Mouse (Mus musculus): ENCODE measurements around the gene Arsg.

Gene Arsg

DNA sequence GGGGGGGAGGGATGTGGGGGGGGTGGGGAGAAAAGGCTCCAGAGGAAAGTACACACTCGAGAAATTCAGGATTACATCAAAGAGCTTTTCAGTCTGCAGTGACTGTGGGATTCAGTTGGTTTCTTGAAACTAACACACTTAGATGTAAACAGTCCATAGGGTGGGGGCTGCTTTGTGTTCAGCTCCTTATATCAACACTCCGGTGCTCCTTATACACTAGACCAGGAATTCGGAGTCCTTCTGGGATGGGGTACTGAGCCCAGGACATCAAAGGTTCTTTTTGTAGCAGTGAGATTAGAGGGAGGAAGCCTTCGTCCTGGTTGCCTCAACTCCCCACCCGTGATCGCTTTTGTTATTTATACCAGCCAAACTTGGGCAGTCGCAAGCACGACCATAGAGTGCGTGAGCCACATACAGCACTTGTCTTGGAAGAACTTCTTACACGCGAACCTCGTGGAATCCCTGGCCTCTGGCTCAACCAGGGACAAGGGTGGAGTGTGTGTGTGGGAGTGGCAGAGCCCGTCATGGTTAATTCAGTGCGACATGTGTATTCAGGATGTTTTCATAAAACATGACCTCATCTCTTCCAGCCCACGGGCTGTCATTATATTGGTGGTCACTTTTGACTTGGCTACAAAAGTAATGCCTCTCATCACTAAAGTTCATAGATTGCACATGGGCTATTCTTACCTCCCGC lies 73.3 kb downstream of the Arsg start:
- no peak for DNase-seq (ENCODE audit: low spot score)

DNA sequence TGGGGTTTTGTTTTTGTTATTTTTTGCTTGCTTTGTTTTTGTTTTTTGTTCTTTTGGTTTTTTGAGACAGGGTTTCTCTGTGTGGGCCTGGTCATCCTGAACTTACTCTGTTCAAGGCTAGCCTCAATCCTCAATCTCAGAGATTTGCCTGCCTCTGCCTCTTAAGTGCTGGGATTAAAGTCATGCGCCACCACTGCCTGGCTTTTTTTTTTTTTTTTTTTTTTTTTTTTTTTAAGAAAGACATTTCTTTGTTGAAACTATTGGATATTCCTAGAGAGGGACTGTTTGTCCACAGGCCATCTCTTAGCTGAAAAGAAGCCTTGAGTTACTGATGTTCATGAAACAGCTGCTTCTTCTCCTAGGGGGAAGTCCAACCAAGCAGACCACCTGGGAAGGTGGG lies 74.5 kb downstream of the Arsg start:
- no peak for DNase-seq (ENCODE audit: low spot score)

DNA sequence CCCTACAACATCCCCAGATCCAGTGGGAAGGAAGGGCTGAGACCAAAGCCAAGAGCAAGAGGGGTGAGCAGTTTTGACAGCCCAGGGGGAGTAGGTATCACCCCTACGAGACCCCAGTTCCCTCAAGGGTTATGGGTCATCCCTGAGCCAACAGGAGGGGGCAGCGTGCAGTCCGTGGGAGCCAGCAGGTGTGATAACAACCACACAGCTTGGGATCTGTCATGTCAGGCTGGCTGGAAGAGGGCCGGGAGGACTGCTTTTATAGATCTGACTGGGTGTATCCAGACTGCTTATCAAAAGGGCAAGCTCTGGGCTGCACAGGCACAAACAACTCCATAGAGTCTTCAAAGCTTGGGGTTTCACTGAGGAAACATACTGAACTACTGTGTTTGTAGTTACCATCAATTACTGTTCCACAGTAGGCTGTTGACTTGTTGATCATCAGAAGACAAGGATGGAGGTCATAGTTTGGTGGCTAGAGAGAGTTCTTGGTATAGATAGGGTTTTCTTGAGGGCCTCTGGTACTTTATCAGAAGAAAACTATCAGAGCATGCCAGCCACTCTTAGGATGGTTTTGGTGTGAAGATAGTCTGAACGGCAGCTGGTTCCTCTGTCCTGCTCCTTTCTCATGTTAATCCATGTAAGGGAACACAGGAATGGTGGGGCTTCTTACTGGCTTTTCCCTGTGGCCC lies 76.6 kb downstream of the Arsg start:
- DNase-seq (ENCODE audit: low spot score), result no peak

DNA sequence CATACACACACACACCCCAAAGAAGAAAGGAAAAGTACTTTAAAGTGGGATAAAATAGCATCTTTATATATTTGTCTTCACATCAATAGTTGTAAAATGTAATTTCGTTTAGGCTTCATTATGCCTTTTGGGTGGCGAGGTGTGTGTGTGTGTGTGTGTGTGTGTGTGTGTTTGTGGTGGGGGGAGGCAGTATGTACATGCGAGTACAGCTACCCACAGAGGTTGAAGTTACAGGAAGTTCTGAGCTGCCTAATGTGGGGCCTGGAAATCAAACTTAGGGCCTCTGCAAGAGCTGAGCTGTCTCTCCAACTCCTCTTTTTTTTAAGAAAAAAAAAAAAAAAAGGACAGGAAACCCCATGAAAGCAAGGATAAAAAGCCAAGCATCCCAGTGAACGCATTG lies 80.7 kb downstream of the Arsg start:
- no peak for DNase-seq (ENCODE audit: low spot score)

DNA sequence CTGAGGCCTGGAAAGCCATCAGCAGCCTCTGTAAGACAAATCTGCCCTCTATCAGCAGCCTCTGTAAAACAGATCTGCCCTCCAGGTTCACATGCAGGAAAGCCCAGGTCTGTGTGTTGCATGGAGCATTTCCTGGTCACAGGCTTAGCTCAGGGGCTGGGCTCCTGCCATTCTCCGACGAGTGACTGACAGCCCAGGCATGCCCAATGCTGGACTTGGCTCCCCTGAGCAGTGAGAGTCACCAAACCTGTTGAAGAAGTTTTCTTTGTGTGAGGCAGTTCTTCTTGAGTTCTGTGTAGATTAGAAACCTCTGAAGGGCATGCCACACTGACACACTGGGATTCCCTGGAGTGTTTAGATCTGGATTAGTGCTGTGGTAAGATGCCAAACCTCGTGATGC lies 81.3 kb downstream of the Arsg start:
- DNase-seq (ENCODE audit: low spot score), result peak; percentile 40

DNA sequence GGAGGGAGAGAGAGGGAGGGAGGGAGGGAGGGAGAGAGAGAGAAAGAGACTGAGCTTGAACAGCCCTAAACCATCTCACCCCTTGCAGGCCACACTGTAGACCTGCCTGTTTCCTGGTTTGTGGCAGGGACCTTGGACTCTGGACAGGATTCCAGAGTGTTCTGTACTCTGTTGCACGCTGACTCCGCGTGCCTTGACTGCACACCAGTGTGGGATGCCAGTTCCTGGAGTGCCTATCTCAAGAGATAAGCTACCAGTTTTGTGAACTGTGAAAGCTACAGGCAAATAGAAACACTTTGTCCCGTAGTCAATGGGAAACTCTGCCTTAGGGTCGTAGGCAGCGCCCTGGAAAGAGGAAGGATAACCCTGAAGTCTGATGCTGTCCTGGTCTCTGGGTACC lies 83.0 kb downstream of the Arsg start:
- DNase-seq (ENCODE audit: low spot score), result no peak

DNA sequence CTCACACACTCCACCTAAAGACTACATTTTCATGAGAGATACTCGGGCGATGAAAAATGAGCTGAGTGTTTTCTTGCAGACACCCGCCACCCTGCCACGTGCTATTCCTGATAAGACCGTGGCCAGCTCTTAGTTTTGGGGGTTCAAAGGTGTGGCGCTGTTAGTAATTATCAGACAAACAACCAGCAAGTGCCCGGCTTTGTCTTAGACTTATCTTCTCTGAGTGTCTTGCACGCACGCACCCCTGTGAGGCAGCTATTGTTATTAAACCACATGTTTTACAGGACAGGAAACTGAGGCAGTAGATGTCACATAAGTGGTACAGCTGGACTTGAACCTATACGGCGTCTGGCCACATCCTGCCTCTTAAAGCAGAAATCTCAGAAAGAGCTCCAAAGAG lies 84.2 kb downstream of the Arsg start:
- DNase-seq (ENCODE audit: low spot score), result no peak

DNA sequence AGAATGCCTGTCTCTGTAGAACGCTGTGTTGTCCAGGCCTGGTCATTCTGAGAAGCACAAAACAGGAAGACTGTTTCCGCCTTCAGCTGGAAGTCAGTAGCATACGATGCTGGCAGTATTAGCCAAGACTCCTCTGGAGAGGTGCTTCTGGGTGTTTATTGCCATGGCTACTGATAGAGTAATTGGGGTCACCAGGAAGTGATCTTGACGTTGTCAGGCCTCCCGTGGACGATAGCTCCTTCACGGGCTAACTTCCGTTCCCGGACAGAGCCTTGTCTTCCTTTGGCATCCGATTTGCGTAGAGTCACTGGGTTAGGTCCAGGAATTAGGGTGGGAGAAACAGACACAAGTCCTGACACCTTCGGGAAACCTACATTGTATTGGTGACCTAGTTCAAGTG lies 86.1 kb downstream of the Arsg start:
- DNase-seq (ENCODE audit: low spot score), result no peak

DNA sequence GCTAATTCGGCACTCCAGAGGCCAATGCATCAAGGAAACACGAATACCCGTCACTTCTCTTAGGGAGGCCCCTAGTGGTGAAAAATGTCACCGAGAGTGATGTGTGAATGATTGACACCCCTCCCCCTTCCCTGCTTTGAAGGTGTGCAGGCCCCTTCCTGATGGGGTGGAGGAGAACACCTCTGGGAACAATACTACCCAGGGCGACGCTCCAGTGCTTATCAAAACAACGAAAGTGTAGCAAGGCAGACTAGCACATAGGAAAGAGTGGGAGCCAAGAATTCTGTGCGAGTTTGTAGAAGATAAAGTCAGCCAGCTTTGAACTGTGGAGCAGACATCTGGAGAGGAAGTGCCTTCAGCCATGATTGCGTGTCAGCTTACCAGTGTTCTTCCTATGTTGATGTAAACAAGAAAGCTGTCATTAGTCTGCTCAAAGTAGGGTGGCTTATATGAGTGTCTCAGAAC lies 87.7 kb downstream of the Arsg start:
- DNase-seq (ENCODE audit: low spot score), result peak; percentile 53

DNA sequence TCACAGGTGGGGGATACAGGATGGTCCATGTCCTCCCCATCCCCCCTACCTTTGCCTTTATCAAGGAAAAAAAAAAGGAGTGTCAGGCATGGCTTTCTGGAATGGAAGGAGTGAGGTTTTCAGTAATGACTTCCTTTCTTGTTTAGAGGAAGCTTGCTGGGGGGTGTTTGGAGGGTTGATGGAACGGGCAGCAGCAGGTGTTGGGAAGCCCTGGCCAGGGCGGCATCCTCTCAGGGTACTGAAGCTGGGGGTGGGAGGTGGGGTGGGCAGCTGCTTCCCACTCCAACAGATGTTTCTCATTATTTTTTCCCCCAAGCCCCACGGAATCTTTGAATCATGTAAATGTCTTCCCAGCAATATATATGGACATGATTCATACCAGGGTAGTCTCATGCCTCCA lies 88.3 kb downstream of the Arsg start:
- DNase-seq (ENCODE audit: low spot score), result no peak

DNA sequence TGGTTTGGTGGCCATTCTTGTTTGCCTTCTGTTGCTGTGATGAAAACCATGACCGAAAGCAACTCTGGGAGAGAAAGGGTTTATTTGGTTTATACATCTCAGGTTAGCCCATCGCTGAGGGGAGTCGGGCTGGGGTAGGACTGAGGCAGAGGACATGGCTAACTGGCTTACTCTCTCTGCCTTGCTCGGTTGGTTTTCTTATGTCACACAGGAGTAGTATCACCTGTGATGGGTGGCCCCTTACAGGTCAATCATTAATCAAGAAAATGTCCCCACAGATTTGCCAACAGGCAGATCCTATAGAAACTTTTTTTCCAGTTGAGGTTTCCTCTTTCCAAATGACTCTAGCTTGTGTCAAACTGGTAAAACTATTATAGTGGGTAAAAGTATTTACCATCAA lies 90.5 kb downstream of the Arsg start:
- no peak for DNase-seq (ENCODE audit: low spot score)

DNA sequence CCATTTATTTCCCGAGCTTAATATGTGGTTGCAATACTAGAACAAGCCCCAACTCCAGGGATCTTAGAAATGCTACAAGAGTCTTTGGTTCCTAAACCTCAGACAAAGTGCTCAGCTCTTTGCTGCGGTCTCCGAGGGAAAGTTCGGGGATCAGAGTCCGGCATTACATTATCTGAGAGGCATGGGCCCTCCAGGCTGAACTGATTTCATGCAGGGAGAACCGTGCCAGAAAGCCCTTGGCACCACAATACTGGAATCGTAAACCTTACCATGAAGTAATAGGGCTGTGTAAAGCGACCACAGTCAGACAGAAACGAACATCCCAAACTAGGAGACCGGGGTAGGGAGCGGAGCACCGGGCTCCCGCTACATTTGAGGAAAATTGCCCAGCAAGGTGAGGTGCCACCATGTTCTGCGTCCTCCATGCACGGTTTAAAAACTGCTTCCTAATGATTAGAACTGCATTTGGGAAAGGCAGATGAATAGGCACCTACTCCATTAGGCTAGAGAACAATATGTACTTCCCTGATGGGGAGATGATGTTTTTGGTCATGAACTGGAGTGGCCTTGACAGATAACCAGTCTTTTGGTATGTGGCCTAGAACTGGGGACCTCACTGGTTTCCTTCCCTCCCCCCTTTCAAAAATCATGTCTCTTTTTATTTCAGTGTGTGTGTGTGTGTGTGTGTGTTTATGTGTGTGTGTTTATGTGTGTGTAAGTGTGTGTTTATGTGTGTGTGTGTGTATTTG lies 91.5 kb downstream of the Arsg start:
- no peak for DNase-seq (ENCODE audit: low spot score)

DNA sequence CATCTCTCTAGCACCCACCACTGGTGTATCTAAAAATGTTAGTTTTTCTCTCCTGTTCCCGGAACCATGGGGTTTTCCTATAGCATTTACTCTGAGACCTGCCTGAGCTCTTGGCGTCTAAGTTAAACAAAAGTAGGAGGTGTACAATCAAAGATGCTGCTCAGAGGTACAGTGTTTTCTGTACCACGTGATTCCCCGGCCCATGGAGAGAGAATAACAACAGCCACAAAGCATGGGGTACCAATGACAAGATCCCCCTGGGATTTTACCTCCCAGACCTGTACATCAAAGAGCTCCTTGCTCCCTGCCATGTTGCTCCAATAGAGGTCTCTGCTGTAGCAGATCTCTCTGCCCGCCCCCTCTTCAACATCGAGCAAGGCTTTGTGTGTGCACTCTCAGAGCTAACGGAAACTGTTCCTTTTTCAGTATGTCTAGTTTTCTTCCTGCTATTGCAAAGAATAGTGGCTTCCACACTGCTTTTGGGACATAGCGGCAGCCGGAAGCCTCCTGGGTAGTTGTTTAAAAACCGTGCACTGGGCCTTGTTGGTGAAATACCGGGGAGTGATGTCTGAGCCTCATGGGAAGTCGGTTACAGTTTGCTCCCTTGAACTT lies 95.9 kb downstream of the Arsg start:
- no peak for DNase-seq (ENCODE audit: low spot score)

DNA sequence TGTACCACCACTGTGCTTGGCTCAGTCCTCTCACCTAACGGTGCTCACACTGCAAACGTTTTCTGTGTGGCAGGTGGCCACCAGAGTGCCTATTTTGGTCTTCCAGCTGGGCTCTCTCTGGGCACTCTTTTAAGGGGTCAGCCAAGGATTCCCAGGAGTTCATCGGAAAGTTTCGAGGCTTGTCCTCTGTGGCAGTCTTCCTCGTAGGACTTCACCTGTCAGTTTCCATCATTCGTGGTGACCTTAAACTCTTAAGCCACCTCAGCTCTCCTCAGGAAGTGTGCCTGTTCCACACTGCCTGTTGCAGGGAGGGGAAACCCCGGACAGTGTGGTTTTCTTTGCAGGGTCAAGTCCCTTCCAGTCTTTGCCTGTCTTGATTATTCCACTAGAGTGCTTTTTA lies 96.6 kb downstream of the Arsg start:
- DNase-seq (ENCODE audit: low spot score), result no peak

DNA sequence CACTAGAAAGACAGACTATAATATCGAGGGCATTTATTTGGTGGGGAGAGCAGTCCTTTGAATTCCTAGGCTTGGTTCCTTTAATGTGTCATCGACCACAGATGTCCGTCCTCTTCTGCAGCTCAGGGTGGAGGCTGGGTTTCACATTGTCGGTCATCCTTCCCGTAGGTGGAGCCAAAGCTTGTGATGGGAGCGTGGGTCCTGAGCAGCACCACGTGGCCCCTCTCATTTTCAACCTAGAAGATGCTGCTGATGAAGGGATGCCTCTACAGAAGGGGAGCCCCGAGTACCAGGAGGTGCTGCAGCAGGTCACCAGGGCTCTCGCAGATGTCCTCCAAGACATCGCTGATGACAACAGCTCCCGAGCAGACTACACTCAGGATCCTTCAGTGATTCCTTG lies 98.9 kb downstream of the Arsg start:
- no peak for DNase-seq (ENCODE audit: low spot score)

DNA sequence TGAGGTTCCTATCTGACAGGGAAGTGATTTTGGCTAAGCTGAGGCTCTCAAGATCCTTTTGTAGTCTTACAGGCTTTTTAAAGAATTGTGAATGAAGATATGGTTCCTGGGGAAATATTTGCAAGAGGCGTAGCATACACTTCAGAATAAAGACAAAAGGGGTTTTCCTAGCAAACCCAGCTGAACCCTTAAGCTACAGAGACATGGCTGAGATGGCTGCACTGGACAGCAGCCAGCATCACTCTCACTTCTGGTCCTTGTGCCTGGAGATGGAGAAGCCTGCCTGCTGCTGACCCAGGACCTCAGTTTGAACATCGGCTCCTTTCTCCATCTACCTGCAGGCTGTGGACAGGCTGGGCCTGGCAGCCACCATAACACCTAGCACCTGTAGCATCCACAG lies 101.4 kb downstream of the Arsg start:
- DNase-seq (ENCODE audit: low spot score), result no peak

DNA sequence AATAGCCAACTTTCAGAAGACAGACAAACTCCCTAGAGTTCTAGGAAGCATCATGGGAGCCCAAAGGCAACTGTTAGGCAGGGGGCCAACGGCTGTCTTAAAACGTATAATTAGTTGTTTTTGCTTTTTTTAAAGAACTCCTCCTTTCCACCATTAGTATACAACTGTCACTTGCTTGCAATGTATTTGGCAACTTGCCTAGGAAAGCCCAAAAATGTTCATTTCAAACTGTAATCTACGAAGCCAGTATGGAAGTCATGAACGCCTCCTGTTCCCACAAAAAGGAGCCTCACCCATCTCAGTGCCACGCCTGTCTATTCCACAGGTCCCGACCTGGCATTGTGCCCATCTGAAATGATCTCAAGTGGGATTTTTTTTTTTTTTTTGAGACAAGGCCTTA lies 102.7 kb downstream of the Arsg start:
- DNase-seq (ENCODE audit: low spot score), result no peak

DNA sequence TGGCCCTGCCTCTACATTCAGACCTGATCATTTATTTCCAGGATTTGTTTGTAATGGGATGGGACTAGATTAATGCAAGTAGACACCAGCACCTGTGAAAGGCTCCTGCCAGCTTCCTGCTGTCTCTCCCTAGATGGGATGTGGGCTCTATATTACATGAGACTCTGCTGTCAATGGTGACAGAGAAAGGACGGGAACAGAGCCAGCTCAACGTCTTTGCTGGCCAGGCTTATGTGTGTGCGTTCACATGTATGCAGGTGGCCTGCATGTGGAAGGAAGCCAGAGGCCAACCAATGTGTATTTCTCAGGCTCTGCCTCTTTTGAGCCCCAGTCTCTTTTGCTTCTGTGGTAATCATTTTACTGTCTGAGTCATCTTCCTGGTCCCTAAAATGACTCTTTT lies 105.4 kb downstream of the Arsg start:
- DNase-seq (ENCODE audit: low spot score), result no peak

DNA sequence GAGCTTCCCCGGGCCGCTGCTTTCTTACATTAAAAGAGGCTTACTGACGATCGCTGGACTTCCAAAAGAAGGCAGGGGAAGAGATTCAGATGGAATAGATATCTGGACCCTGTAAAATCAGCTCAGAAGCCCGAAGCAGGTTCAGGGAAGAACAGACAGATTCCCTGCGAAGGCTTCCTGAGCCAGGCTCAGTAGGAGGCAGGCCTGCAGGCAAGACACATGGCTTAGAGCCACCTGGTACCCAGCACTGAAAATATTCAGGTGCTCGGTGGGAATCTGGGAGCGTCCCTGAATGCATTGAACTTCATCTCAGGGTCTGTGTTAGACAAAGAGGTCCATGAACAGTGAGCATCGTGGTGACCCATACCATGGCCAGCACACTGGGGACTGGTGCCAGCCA lies 106.8 kb downstream of the Arsg start:
- no peak for DNase-seq (ENCODE audit: low spot score)

DNA sequence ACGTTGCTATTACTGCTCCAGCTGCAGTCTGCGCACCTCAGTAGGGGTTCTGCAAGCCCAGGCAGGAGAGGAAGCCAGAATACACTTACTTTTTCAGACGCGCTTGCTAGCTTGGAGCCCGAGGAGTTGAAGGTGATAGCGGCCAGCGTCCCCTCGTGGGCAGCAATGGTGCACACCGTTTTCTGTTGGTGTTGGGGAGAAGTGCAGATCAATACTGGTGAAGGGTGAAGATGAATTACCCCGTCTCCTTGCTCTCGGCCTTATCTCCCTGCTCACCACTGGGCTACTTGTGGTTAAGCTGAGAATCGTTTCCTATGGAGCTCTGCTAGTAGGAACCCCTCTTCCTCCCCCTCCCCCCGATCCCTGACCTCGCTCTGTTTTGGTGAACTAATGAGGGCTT lies 110.8 kb downstream of the Arsg start:
- DNase-seq (ENCODE audit: low spot score), result peak; percentile 7

DNA sequence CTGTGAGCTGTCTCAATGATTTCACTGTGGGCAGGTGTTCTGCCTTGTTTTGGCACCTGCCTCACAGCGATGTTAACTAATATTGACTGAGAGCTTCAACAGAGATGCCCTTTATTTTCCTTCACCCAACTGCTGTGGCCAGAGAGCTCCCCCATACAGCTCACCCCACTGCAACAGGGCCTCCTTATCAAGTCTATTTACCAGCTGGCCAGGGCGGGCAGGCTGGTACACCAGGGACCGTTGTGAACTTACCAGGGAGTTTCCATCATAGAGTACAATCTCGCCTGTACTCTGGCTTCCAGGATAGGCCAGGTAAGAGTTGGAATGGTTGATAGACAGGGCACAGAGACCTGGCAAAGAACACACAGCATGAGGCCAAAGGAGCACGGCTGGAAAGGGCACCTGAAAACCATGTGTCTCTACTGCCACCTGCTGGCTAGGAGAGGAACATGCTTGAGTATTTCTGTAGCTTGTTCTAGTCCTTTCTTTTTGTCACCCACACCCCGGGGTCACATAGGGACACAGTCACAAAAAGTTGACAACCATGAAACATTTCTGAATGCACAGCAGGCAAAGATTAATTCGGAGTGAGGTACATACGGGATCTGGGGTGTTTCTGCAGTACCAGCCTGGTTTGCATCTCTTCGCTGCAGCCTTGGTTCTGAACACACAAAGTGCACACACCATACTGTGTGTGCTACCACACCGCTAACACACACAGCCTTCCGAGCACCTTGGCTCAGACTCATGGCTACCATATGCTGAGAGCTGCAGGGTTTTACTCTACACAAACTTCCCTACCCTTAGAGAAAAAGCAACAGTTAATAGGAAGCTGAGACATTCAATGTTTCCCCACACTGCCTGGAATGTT lies 111.9 kb downstream of the Arsg start:
- DNase-seq (ENCODE audit: low spot score), result peak; percentile 92

DNA sequence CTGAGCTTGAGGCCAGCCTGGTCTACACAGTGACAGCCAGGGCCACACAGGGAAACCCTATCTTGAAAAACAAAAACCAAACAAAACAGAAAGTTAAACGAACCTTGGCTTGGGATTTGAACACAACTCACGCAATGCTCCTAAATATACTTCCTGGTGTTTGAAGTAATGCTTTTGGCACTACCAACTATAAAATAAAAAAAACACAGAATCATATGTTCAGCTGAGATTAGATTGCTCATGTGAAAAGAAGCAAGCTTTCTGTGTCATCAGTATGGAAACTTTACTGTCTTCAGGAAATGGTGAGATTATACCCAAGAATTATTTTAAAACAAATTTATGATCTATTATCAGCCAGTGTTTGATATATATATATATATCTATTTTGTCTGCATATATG lies 113.2 kb downstream of the Arsg start:
- no peak for DNase-seq (ENCODE audit: low spot score)

All from embryo, embryonic 10 days (tissue).